Mouse (Mus musculus) G1E (cell line): Measurements from ENCODE around the gene Fkbp5. TPM values are rescaled to one million over a fixed set of nuclear protein-coding genes. Genes with fewer than 3 reads are reported as not detected.

Experiments
- ATAC-seq: 2 replicates; pipeline ENCODE4 v1.8.0; 2016; ENCODE audit warnings: mild to moderate bottlenecking; ENCODE audit not compliant: insufficient number of reproducible peaks, poor library complexity, low FRiP score, severe bottlenecking; ENCODE audit errors: extremely low read depth
- DNase-seq: peaks from one replicate; pipeline ENCODE4 v3.0.0; 2012; ENCODE audit warnings: low spot score
- H3K27me3 ChIP-seq: 2 replicates; pipeline ENCODE4 v1.6.1; 2012; ENCODE audit warnings: mild to moderate bottlenecking, low read length, inconsistent platforms; ENCODE audit not compliant: insufficient read depth
- H3K36me3 ChIP-seq: replicated peaks from 2 replicates; pipeline ENCODE3; 2012; ENCODE audit warnings: mild to moderate bottlenecking, inconsistent platforms
- H3K4me1 ChIP-seq: 2 replicates; pipeline ENCODE4 v1.6.1; 2012; ENCODE audit warnings: low read depth, low read length, inconsistent platforms, mixed read lengths; ENCODE audit not compliant: insufficient read depth
- H3K4me3 ChIP-seq: 2 replicates; pipeline ENCODE4 v1.5.1; 2012; ENCODE audit warnings: low read depth, mild to moderate bottlenecking, inconsistent platforms, low read length, moderate library complexity, mixed read lengths
- H3K9me3 ChIP-seq: replicated peaks from 2 replicates; pipeline ENCODE4 v1.6.1; 2012; ENCODE audit warnings: inconsistent platforms
- CTCF ChIP-seq: IDR thresholded peaks from 2 replicates; pipeline ENCODE4 v1.5.1; 2012; ENCODE audit warnings: low read depth, low read length, inconsistent platforms, mixed read lengths
- GATA1 ChIP-seq: IDR thresholded peaks from 2 replicates; pipeline ENCODE4 v1.6.1; 2012; ENCODE audit warnings: borderline replicate concordance, low read length, inconsistent platforms, mixed read lengths
- GATA2 ChIP-seq: IDR thresholded peaks from 2 replicates; pipeline ENCODE4 v1.6.1; 2012; ENCODE audit warnings: low read depth, low read length, inconsistent platforms, borderline replicate concordance
- POLR2AphosphoS5 ChIP-seq: IDR thresholded peaks from 2 replicates; pipeline ENCODE4 v1.6.1; 2012; ENCODE audit warnings: low read depth, low read length, inconsistent platforms; ENCODE audit not compliant: insufficient replicate concordance
- TAL1 ChIP-seq: conservative IDR thresholded peaks from 2 replicates; pipeline ENCODE4 v1.6.1; 2012; ENCODE audit warnings: low read depth, low read length, inconsistent platforms, mixed read lengths
- polyA plus RNA-seq: library from polyadenylated mRNA; stranded (reverse); fragments of >175 nt; gene quantifications from 2 replicates; pipeline ENCODE4 v1.2.3, GENCODE M21; 2012
- total RNA-seq, 2 experiments: library from RNA; stranded (forward) in 1 of 2; stranded (reverse) in 1 of 2; fragments of 200-1000 nt in 1 of 2; fragments of >200 nt in 1 of 2; fragmentation: Nextera tagmentation in 1 of 2; gene quantifications; 2 replicates each; pipeline ENCODE4 v1.2.3; 2014 to 2017

Gene Fkbp5
- total and polyA plus RNA-seq, 3 experiments: 11.7 to 36.6 (median 18.5) TPM

DNA sequence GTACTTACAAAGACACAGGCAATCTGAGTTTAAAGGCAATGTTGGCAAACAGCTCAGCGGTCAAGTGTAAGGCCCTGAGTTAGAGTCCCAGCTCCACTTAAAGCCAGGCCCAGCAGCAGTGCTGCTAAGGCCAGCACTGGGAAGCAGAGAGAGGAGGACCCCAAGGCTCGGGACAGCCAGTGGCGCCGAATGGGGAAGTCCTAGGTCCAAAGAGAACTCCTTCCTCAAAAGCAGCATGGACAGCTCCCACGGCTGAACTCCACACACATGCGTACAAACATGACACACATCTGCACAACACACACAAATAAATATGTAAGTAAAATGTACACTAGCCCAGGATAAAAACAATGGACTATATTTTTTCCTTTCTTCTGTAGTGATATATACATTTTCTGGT, 84.3 kb downstream of the Fkbp5 start:
- Histone ChIP-seq H3K27me3 (no peaks in the 10 kb centered on the region), H3K4me1 (no peaks in the 10 kb centered on the region), H3K36me3 (peaks cover 61% of the 10 kb centered on the region), H3K4me3 (no peak overlapping the region), H3K9me3 (no peaks in the 10 kb centered on the region)
- no peak for ATAC-seq
- TF ChIP-seq GATA1 (no peak), TAL1 (no peak), GATA2 (no peak), CTCF (no peak), POLR2AphosphoS5 (no peak)
- DNase-seq: no peak

DNA sequence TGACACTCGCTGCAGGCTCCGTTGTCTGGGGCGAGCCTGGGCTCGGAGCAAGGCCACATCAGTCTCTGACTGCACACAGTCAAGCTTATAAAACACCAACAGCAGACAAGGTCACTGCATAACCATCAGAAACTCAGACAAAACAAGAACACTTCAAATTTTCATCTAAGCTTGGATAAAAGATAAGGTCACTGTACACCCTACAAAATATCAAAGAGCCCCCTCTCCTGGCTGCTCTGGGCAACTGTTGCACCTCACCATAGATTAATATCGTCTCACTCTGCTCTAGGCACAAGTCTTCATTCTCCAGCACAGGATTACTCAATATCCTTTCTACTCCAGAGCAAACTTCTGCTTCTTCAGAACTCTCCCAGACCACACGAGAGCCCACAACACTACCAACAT, 85.4 kb downstream of the Fkbp5 start:
- ATAC-seq (no peak), DNase-seq (no peak)
- TF ChIP-seq GATA2 (no peak), CTCF (no peak), POLR2AphosphoS5 (no peak), TAL1 (no peak), GATA1 (no peak)
- Histone ChIP-seq H3K4me1 (no peaks in the 10 kb centered on the region), H3K9me3 (no peaks in the 10 kb centered on the region), H3K36me3 (peaks cover 61% of the 10 kb centered on the region), H3K27me3 (no peaks in the 10 kb centered on the region), H3K4me3 (no peak overlapping the region)

DNA sequence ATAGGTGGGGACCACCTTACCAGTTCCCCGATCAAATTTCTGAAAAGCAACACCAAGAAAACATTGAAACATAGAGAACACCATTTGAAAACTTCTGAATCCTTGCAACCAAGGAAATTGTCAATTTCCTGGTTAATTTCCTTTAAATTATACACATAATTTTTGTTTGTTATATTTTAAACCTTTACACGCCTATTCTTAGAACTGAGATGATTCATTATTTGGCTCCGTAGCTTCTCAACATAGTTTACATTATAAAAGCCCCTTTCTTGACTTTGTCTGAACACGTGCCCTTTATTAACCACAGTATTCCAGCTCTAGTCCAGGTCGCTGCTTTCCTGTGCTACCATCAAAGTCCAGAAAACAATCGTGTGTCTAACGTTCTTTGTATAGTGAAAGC, 86.3 kb downstream of the Fkbp5 start:
- no peak for ATAC-seq
- no peak for DNase-seq
- no peaks in the 10 kb centered on the region for H3K4me1 ChIP-seq

DNA sequence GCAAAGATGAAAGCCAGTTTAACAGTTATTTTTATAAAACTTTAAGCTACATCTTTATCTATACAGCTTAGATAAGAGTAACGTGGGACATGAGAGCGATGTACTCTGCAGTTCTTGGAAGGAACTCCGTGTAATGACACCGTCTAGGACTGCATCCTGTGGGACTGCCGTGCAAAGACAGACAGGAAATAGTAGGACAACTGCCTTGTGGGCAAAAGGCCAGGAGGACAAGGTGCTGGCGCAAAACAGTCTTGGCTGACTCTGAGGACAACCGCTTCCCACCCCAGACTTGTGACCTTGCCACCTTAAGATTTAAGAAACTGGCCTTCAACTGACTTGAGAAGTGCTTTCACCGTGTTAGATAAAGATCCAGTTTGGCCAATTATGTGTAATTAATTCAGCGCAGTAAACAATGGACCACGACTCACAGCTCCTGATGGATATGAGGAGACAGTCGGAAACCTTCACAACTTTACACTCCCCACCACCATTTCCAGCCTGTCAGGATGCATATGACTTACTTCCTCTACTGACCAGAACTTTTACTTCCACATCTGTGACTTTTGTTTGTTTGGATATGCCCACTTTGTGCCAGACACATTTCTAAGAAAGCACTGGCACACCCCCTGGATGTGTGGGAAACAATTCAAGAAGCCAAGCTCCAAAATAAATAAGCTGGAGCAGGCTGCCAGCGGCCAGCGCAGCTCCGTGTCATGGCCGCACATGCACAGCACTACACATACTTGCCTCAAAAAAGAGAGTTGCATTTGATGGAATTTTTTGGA, 88.7 kb downstream of the Fkbp5 start:
- Histone ChIP-seq H3K4me1 (no peaks in the 10 kb centered on the region), H3K36me3 (peaks cover 61% of the 10 kb centered on the region), H3K9me3 (no peaks in the 10 kb centered on the region), H3K27me3 (no peaks in the 10 kb centered on the region), H3K4me3 (no peak overlapping the region)
- DNase-seq: no peak
- no peak for ATAC-seq
- TF ChIP-seq POLR2AphosphoS5 (no peak), GATA1 (no peak), CTCF (no peak)

More for the DNA sequence above, 86.3 kb downstream of the Fkbp5 start:
- Histone ChIP-seq H3K4me3 (no peak overlapping the region), H3K36me3 (peaks cover 59% of the 10 kb centered on the region), H3K9me3 (no peaks in the 10 kb centered on the region), H3K27me3 (no peaks in the 10 kb centered on the region)
- no peak for TF ChIP-seq POLR2AphosphoS5
- TF ChIP-seq GATA1: no peak
- no peak for TF ChIP-seq TAL1
- no peak for TF ChIP-seq CTCF
- TF ChIP-seq GATA2: no peak

DNA sequence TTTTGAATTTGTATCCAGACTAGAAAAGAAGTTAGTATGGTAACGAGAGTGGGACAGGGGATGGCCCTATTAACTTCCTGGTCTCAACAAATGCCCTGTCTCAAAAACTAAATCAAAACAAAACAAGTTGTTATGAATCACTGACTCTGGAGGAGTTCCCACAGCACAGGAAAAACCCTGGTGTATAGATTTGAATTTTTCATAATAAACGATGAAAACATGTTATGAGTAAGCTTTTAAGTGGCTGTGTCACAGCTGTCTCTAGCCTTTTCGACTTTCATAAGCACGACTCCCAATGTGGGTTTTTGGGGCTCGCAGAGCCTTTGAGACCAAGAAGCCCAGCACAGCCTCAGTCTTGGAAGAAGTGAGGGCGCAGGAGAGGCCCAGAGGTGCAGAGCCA, 89.7 kb downstream of the Fkbp5 start:
- DNase-seq: no peak

DNA sequence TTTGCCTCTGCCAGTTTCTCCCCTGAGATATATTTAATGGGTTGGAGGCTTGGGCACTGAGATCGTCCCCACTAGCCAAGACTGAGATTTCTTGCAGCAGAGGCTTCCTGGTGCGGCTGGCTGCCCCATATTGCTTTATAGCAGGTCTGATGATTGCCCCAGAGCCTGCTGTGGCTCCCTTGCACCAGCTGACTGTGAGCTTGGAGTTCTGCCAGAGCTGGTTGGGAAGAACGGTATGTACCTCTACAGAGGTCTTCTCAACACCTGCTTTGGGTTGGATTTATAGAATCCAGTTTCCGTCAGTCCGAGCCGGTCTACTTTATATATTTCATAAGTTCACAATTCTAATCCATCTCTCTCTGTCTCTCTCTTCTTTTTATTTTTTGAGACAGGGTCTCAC, 93.0 kb downstream of the Fkbp5 start:
- DNase-seq (no peak), ATAC-seq (no peak)
- Histone ChIP-seq H3K4me1 (no peaks in the 10 kb centered on the region), H3K36me3 (peaks cover 70% of the 10 kb centered on the region), H3K27me3 (no peaks in the 10 kb centered on the region), H3K4me3 (no peak overlapping the region), H3K9me3 (no peaks in the 10 kb centered on the region)
- no peak for TF ChIP-seq TAL1
- no peak for TF ChIP-seq GATA2

More for the DNA sequence above, 89.7 kb downstream of the Fkbp5 start:
- Histone ChIP-seq H3K4me3 (no peak overlapping the region), H3K9me3 (no peaks in the 10 kb centered on the region), H3K4me1 (no peaks in the 10 kb centered on the region), H3K27me3 (no peaks in the 10 kb centered on the region), H3K36me3 (peaks cover 64% of the 10 kb centered on the region)
- TF ChIP-seq GATA1 (no peak), TAL1 (no peak), GATA2 (no peak), CTCF (no peak), POLR2AphosphoS5 (no peak)
- no peak for ATAC-seq

DNA sequence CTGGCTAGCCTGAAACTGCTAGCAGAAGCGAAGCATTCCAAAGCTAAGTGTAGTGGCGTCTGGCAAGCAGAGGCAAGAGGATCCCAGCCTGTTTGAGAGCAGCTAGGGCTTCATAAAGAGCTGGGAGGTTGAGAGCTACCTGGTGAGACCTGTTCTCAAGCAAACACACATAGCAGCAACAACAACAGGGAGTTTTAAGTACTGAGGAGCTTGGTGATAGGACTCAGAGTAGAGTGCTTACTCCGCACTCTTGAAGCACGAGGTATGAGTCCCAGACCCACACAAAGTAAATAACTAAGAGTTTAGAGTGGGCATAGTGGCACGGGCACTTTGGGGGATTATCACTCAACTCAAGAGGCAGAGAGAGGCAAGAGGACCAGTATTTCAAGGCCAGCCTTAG, 96.3 kb downstream of the Fkbp5 start:
- no peaks in the 10 kb centered on the region for H3K4me1 ChIP-seq
- no peak overlapping the region for H3K4me3 ChIP-seq
- H3K27me3 ChIP-seq: no peaks in the 10 kb centered on the region
- H3K9me3 ChIP-seq: no peaks in the 10 kb centered on the region
- no peak for ATAC-seq
- H3K36me3 ChIP-seq: peaks cover 63% of the 10 kb centered on the region
- DNase-seq: no peak
- no peak for TF ChIP-seq TAL1
